Mouse (Mus musculus): ENCODE results near the gene Rgl1. TPM values are rescaled to one million over a fixed set of nuclear protein-coding genes. Genes with fewer than 3 reads are reported as not detected.
A peak's percentile ranks its signal among the peaks of the same experiment; 100 is the strongest.

The Rgl1 gene
- polyA plus RNA-seq, 1 experiment from 2014 or later, result 34.8 TPM

GRCm38 (mm10) chr1:152640195-152640981 lies 125.8 kb downstream of the Rgl1 start:
- no peak overlapping the region for H3K4me3 ChIP-seq (ENCODE audit: low read depth, low read length)
- no peaks in the 10 kb centered on the region for H3K9me3 ChIP-seq (ENCODE audit: control insufficient read depth, low read length)
- ATAC-seq (ENCODE audit: insufficient read depth, low FRiP score, low TSS enrichment) (no peak), DNase-seq (ENCODE audit: low spot score) (no peak)
- H3K27me3 ChIP-seq (ENCODE audit: control insufficient read depth, insufficient read depth, low read length), result no peaks in the 10 kb centered on the region
- H3K27ac ChIP-seq (ENCODE audit: low read depth, low read length), result no peak overlapping the region
- WGBS, result 81% methylated on average over 11 of the region's 11 CpGs
- no peaks in the 10 kb centered on the region for H3K36me3 ChIP-seq (ENCODE audit: control insufficient read depth, insufficient read depth, low read length)
- no peaks in the 10 kb centered on the region for H3K4me1 ChIP-seq (ENCODE audit: control insufficient read depth, insufficient read depth, low read length)
- no peak overlapping the region for H3K4me2 ChIP-seq (ENCODE audit: low read depth)
- H3K9ac ChIP-seq (ENCODE audit: low read length), result no peak overlapping the region

GRCm38 (mm10) chr1:152639344-152639743 lies 126.8 kb downstream of the Rgl1 start:
- DNase-seq (ENCODE audit: low spot score) (no peak), ATAC-seq (ENCODE audit: insufficient read depth, low FRiP score, low TSS enrichment) (no peak)
- Histone ChIP-seq H3K9me3 (ENCODE audit: control insufficient read depth, low read length) (no peaks in the 10 kb centered on the region), H3K4me1 (ENCODE audit: control insufficient read depth, insufficient read depth, low read length) (no peaks in the 10 kb centered on the region), H3K27me3 (ENCODE audit: control insufficient read depth, insufficient read depth, low read length) (no peaks in the 10 kb centered on the region), H3K9ac (ENCODE audit: low read length) (no peak overlapping the region), H3K4me3 (ENCODE audit: low read depth, low read length) (no peak overlapping the region), H3K4me2 (ENCODE audit: low read depth) (no peak overlapping the region), H3K27ac (ENCODE audit: low read depth, low read length) (no peak overlapping the region), H3K36me3 (ENCODE audit: control insufficient read depth, insufficient read depth, low read length) (no peaks in the 10 kb centered on the region)
- 89% methylated on average over 7 of the region's 7 CpGs for WGBS

- Histone ChIP-seq H3K36me3 (ENCODE audit: control insufficient read depth, insufficient read depth, low read length) (no peaks in the 10 kb centered on the region), H3K27me3 (ENCODE audit: control insufficient read depth, insufficient read depth, low read length) (no peaks in the 10 kb centered on the region), H3K9me3 (ENCODE audit: control insufficient read depth, low read length) (no peaks in the 10 kb centered on the region), H3K9ac (ENCODE audit: low read length) (no peak overlapping the region), H3K4me1 (ENCODE audit: control insufficient read depth, insufficient read depth, low read length) (no peaks in the 10 kb centered on the region), H3K27ac (ENCODE audit: low read depth, low read length) (no peak overlapping the region), H3K4me3 (ENCODE audit: low read depth, low read length) (no peak overlapping the region), H3K4me2 (ENCODE audit: low read depth) (no peak overlapping the region)
- whole genome bisulfite sequencing, result 86% methylated on average over 5 of the region's 5 CpGs
- DNase-seq (ENCODE audit: low spot score) (no peak), ATAC-seq (ENCODE audit: insufficient read depth, low FRiP score, low TSS enrichment) (no peak)
These were observed 131.5 kb downstream of the Rgl1 start for GRCm38 (mm10) chr1:152634638-152635037.

GRCm38 (mm10) chr1:152629780-152630179 lies 136.4 kb downstream of the Rgl1 start:
- Histone ChIP-seq H3K9ac (ENCODE audit: low read length) (no peak overlapping the region), H3K4me1 (ENCODE audit: control insufficient read depth, insufficient read depth, low read length) (no peaks in the 10 kb centered on the region), H3K4me3 (ENCODE audit: low read depth, low read length) (no peak overlapping the region), H3K36me3 (ENCODE audit: control insufficient read depth, insufficient read depth, low read length) (no peaks in the 10 kb centered on the region), H3K27me3 (ENCODE audit: control insufficient read depth, insufficient read depth, low read length) (no peaks in the 10 kb centered on the region), H3K9me3 (ENCODE audit: control insufficient read depth, low read length) (no peaks in the 10 kb centered on the region), H3K4me2 (ENCODE audit: low read depth) (no peak overlapping the region), H3K27ac (ENCODE audit: low read depth, low read length) (no peak overlapping the region)
- DNase-seq (ENCODE audit: low spot score) (peak; percentile 25), ATAC-seq (ENCODE audit: insufficient read depth, low FRiP score, low TSS enrichment) (no peak)
- 21% methylated on average over 3 of the region's 3 CpGs for WGBS

GRCm38 (mm10) chr1:152625651-152626050 lies 140.5 kb downstream of the Rgl1 start:
- ATAC-seq (ENCODE audit: insufficient read depth, low FRiP score, low TSS enrichment) (no peak), DNase-seq (ENCODE audit: low spot score) (no peak)
- Histone ChIP-seq H3K4me3 (ENCODE audit: low read depth, low read length) (peak overlapping the region; percentile 60; the same call in 1 of the 2 replicates), H3K9ac (ENCODE audit: low read length) (no peak overlapping the region), H3K4me1 (ENCODE audit: control insufficient read depth, insufficient read depth, low read length) (peaks cover 9% of the 10 kb centered on the region), H3K36me3 (ENCODE audit: control insufficient read depth, insufficient read depth, low read length) (no peaks in the 10 kb centered on the region), H3K4me2 (ENCODE audit: low read depth) (peak overlapping the region; percentile 76), H3K27ac (ENCODE audit: low read depth, low read length) (no peak overlapping the region), H3K9me3 (ENCODE audit: control insufficient read depth, low read length) (no peaks in the 10 kb centered on the region), H3K27me3 (ENCODE audit: control insufficient read depth, insufficient read depth, low read length) (no peaks in the 10 kb centered on the region)

- peak; percentile 87 for ATAC-seq (ENCODE audit: insufficient read depth, low FRiP score, low TSS enrichment)
- DNase-seq (ENCODE audit: low spot score), result peak; percentile 86
- Histone ChIP-seq H3K4me2 (ENCODE audit: low read depth) (peak overlapping the region; percentile 76), H3K9me3 (ENCODE audit: control insufficient read depth, low read length) (no peaks in the 10 kb centered on the region), H3K4me3 (ENCODE audit: low read depth, low read length) (peak overlapping the region; percentile 60), H3K9ac (ENCODE audit: low read length) (peak overlapping the region; percentile 85), H3K4me1 (ENCODE audit: control insufficient read depth, insufficient read depth, low read length) (peaks cover 9% of the 10 kb centered on the region), H3K36me3 (ENCODE audit: control insufficient read depth, insufficient read depth, low read length) (0 out of 2 replicates have a peak, but pooled peaks cover 1% of the 10 kb centered on the region), H3K27ac (ENCODE audit: low read depth, low read length) (peak overlapping the region; percentile 80), H3K27me3 (ENCODE audit: control insufficient read depth, insufficient read depth, low read length) (no peaks in the 10 kb centered on the region)
- WGBS, result under 1% methylated on average over 61 of the region's 61 CpGs
These were observed 141.3 kb downstream of the Rgl1 start for GRCm38 (mm10) chr1:152624644-152625454.

GRCm38 (mm10) chr1:152623375-152624270 lies 142.5 kb downstream of the Rgl1 start:
- WGBS, result 33% methylated on average over 12 of the region's 12 CpGs
- DNase-seq (ENCODE audit: low spot score) (no peak), ATAC-seq (ENCODE audit: insufficient read depth, low FRiP score, low TSS enrichment) (no peak)
- H3K36me3 ChIP-seq (ENCODE audit: control insufficient read depth, insufficient read depth, low read length), result 0 out of 2 replicates have a peak, but pooled peaks cover 6% of the 10 kb centered on the region
- H3K4me2 ChIP-seq (ENCODE audit: low read depth), result peak overlapping the region; percentile 76
- H3K4me1 ChIP-seq (ENCODE audit: control insufficient read depth, insufficient read depth, low read length), result peaks cover 9% of the 10 kb centered on the region
- peak overlapping the region; percentile 60 for H3K4me3 ChIP-seq (ENCODE audit: low read depth, low read length)
- H3K9ac ChIP-seq (ENCODE audit: low read length), result no peak overlapping the region
- H3K27ac ChIP-seq (ENCODE audit: low read depth, low read length), result no peak overlapping the region
- no peaks in the 10 kb centered on the region for H3K9me3 ChIP-seq (ENCODE audit: control insufficient read depth, low read length)
- H3K27me3 ChIP-seq (ENCODE audit: control insufficient read depth, insufficient read depth, low read length), result no peaks in the 10 kb centered on the region

- 0 out of 2 replicates have a peak, but pooled peaks cover 6% of the 10 kb centered on the region for H3K36me3 ChIP-seq (ENCODE audit: control insufficient read depth, insufficient read depth, low read length)
- H3K4me2 ChIP-seq (ENCODE audit: low read depth), result no peak overlapping the region
- ATAC-seq (ENCODE audit: insufficient read depth, low FRiP score, low TSS enrichment) (no peak), DNase-seq (ENCODE audit: low spot score) (no peak)
- peaks cover 9% of the 10 kb centered on the region for H3K4me1 ChIP-seq (ENCODE audit: control insufficient read depth, insufficient read depth, low read length)
- no peaks in the 10 kb centered on the region for H3K27me3 ChIP-seq (ENCODE audit: control insufficient read depth, insufficient read depth, low read length)
- H3K9me3 ChIP-seq (ENCODE audit: control insufficient read depth, low read length), result no peaks in the 10 kb centered on the region
- H3K9ac ChIP-seq (ENCODE audit: low read length), result no peak overlapping the region
- 76% methylated on average over 9 of the region's 9 CpGs for WGBS
- H3K27ac ChIP-seq (ENCODE audit: low read depth, low read length), result no peak overlapping the region
- no peak overlapping the region for H3K4me3 ChIP-seq (ENCODE audit: low read depth, low read length)
These were observed 143.4 kb downstream of the Rgl1 start for GRCm38 (mm10) chr1:152622765-152623211.

Data from neural tube, embryonic 11.5 days (tissue).